Mouse (Mus musculus) layer of hippocampus, adult 18-20 months (tissue): ENCODE measurements at regions not wholly inside any gene's neighbourhood (a gene's known extent, or its start where the extent isn't known, plus 50 kb on each side); places are given as distances from the start of the nearest gene placed in this dataset.

Experiments used
- DNase-seq, 2 experiments: peaks; one replicate each; pipeline ENCODE4 v3.0.0; 2022; ENCODE audit warnings: low spot score in 2 of 2

DNA sequence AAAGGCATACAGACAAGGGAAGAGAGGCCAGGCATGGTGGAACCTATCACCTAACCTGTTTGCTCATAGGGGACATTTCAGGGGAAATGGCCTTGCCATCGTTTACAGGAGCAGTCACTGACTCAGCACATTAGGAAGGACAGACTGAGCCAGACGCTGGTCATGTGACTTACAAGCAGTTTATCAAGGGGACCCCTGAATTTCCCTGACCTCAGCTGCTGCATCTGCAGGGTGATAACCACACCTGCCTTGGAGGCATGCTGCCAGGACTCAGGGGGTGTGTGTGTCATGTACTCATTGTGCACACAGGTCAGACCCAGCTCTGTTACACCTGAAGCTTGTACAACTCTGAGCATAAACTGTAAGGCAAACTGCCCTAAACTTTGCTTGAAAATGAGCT is 109.6 kb upstream of the 1700066M21Rik start:
- no peak for DNase-seq

DNA sequence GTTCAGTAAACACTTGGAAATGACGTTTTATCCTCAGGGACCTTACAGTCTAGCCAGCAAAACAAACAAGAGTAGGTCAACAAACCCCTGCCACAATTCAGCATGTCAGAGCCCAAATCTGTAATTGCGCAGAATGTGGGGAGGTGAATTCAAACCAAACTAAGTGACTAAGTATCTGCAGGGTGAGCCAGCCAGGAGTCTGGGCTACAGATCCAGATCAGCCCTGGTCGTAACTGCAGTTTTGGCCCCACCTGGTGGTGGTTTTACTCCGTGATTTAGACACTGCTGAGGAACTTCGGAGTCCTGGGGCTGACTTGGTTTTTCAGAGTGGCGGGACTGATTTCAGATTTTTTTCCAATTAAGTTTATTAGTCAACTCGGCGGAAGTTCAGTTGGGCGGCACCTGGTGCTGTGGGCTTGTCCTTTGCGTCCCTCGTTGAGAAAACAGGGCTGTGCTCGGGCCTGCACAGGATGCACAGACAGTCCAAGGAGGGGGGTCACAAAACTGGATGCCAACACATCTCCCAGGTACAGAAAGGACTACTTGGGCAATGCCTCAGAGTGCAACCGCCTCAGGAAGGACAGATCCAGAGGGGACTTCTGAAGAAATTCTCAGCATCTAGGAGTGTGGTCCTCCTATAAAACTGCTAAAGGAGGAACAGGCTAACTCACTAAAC is 107.6 kb upstream of the 1700066M21Rik start:
- DNase-seq, result peak; percentile 54 to 90

- no peak for DNase-seq
Observed at GRCm38 (mm10) chr1:57272593-57272992, 104.8 kb upstream of the 1700066M21Rik start.

DNA sequence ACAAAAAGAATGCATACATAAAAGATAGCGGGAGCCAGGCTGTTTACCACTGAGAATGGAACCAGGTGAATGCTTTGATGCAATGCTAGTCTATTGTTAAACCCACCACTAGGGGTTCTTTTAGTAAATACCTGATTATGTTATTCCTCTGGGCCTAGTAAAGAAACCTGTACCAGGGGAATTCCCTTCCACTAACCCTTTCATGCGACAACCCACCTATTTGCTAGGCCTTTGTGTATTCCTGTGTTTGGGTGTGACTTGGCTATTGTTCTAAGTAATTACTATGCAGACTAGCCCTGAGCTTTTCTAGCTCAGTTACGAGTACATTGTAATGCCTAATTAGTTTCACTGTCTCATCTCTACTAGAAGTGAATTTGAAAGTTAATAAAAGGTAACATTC is 95.9 kb upstream of the 1700066M21Rik start:
- DNase-seq, result no peak

DNA sequence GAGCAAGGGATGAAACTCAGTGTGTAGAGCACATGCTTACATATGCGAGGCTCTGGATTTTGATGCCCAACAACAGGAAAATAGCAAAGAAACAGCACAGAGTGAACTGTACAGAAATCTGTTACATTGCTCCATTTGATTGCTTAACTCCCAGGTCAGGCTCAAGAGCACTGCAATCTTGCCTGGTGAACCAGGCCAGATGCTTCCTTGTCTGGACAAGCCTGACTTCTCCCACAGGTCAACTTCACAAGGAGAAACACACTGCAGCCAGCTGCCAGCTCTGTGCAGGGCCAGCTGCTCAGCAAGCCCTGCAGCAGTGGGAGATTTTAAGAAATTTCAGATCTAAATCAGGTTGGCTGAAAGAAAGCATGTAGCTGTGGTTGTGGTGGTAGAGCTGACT is 81.2 kb upstream of the 1700066M21Rik start:
- no peak for DNase-seq

DNA sequence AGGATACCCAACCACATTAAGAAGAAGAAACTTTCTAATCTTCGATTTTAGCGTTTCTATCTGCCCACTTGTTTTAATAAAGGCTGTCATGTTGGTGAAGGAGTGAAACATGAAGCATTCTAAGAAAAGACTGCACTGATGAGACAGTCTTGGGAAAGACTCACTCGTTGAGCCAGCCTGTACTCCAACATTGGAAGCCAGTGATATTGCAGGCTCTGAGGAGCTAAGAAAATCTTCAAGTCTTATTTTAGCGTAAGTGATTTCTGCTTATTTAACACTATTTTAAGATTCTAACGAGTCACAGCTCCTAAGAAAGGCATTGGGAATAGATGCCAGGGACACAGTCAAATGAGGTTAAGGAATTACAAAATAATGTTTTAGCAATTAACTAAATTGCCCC is 78.9 kb upstream of the 1700066M21Rik start:
- DNase-seq, result no peak

DNA sequence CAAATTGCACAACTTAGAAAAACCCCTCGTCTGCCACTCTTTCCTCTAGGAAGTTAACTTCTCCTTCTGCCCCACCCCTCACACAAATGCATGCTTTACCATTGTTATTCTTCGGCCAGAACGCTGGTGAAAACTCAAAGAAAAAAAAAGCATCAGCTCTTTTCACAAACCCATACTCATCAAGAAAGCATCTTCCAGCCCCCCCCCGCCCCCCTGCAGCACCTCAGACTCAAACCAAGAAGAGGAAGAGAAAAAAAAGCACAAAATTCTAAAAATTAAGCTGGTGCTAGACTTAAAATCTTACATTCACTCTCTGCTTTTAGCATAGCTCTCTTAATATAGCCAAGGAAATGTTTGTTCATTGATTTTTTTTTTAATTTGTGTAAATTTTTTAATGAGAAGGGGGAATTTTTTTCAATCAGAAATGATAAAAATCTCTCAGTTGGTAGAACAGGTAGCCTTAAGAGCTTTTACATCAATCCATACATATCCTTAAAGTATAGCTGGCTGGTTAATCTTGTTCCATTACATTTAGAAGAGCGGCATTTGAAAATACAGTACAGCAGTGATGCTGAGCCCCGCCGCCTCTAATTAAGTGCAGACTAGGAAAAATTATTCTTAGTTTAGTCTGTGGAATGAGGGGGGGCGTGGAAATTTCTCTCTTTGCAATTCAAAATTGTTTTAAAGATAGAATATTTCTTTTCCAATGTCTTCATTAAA is 76.0 kb upstream of the 1700066M21Rik start:
- no peak for DNase-seq

GRCm38 (mm10) chr1:57301980-57302331 is 75.5 kb upstream of the 1700066M21Rik start:
- peak in 1 of 2 experiments; percentile 5 for DNase-seq

DNA sequence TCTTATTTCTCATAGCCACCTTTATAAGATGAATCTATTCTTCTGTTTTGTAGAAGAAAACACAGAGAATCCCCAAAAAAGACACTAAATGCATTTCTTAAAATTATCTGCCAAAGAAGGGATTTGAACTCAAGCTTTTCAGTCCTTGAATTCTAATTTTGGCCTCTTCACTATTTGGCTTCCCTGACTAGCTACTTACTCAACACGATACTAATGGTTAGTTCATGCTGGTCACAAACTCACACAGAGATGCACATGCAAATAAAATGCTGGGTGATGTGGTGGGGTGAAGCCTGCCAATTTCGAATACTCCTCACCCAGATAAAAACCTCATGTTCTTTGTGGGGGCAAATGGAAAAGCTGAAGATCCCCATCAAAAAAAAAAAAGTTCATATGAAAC is 72.7 kb upstream of the 1700066M21Rik start:
- no peak for DNase-seq

GRCm38 (mm10) chr1:57322535-57322934 is 54.9 kb upstream of the 1700066M21Rik start:
- no peak for DNase-seq

- no peak for DNase-seq
Observed at GRCm38 (mm10) chr1:57323118-57323517, 54.3 kb upstream of the 1700066M21Rik start.

- DNase-seq, result no peak
Observed at GRCm38 (mm10) chr1:57325585-57326165, 51.7 kb upstream of the 1700066M21Rik start.
